Mouse (Mus musculus) liver, embryonic 14.5 days (tissue): ENCODE measurements around the gene Chst15. TPM values are rescaled to one million over a fixed set of nuclear protein-coding genes. Genes with fewer than 3 reads are reported as not detected.

Experiments
- ATAC-seq: fragments of 200-750 bp; cut with Nextera tagmentation; 2 replicates; pipeline ENCODE4 v1.8.0; 2017; ENCODE audit warnings: moderate number of reproducible peaks, mild to moderate bottlenecking, moderate library complexity; ENCODE audit not compliant: insufficient read depth
- DNase-seq, 3 experiments: peaks; one replicate each; pipeline ENCODE4 v3.0.0-alpha.2; 2012 to 2013; ENCODE audit warnings: low read depth in 3 of 3, low spot score in 3 of 3
- H3K27ac ChIP-seq: fragments of 300-500 bp; sonication (generic); 2 replicates; pipeline ENCODE4 v1.5.1; 2014; ENCODE audit warnings: moderate library complexity, mild to moderate bottlenecking, control low read depth, inconsistent platforms
- H3K27me3 ChIP-seq: fragments of 300-500 bp; sonication (generic); 2 replicates; pipeline ENCODE4 v1.6.1; 2014; ENCODE audit warnings: mild to moderate bottlenecking, low read length, moderate library complexity; ENCODE audit not compliant: control insufficient read depth, insufficient read depth
- H3K36me3 ChIP-seq: fragments of 300-500 bp; sonication (generic); replicated peaks from 2 replicates; pipeline ENCODE4 v1.6.1; 2014; ENCODE audit warnings: low read depth; ENCODE audit not compliant: control insufficient read depth, insufficient read depth
- H3K4me1 ChIP-seq, 2 experiments: fragments of 200-500 bp in 1 of 2; fragments of 300-500 bp in 1 of 2; sonication (generic) in 1 of 2; replicated peaks; 2 replicates each; pipeline ENCODE4 v1.6.1; 2012 to 2014; ENCODE audit warnings: antibody characterized with exemption in 1 of 2, inconsistent platforms in 1 of 2, low read length in 1 of 2; ENCODE audit not compliant: control insufficient read depth in 2 of 2, insufficient read depth in 2 of 2
- H3K4me2 ChIP-seq: fragments of 300-500 bp; sonication (generic); 2 replicates; pipeline ENCODE4 v1.6.1; 2014; ENCODE audit warnings: low read depth, mild to moderate bottlenecking, control low read depth, moderate library complexity
- H3K4me3 ChIP-seq, 2 experiments: fragments of 200-500 bp in 1 of 2; fragments of 300-500 bp in 1 of 2; sonication (generic) in 1 of 2; 2 replicates each; pipeline ENCODE4 v1.5.1; 2012 to 2014; ENCODE audit warnings: low read depth in 2 of 2, low read length in 2 of 2, mild to moderate bottlenecking in 2 of 2, control low read depth in 1 of 2, inconsistent platforms in 1 of 2, moderate library complexity in 1 of 2; ENCODE audit not compliant: insufficient read depth in 1 of 2
- H3K9ac ChIP-seq: fragments of 300-500 bp; sonication (generic); replicated peaks from 2 replicates; pipeline ENCODE4 v1.6.1; 2014; ENCODE audit warnings: mild to moderate bottlenecking, control low read depth, moderate library complexity
- H3K9me3 ChIP-seq: fragments of 300-500 bp; sonication (generic); 2 replicates; pipeline ENCODE4 v1.6.1; 2016; ENCODE audit warnings: low read length, mixed read lengths; ENCODE audit not compliant: control insufficient read depth
- CTCF ChIP-seq: IDR thresholded peaks from 2 replicates; pipeline ENCODE4 v1.5.1; 2016; ENCODE audit warnings: antibody characterized with exemption, low read depth, control low read depth
- EP300 ChIP-seq: IDR thresholded peaks from 2 replicates; pipeline ENCODE4 v1.6.1; 2016; ENCODE audit warnings: antibody characterized with exemption, low read depth
- WGBS: fragments of 180-500 bp; shearing (Covaris S2); extraction: QIAGEN DNeasy Blood & Tissue Kit; methylation state at CpG from one replicate; pipeline ENCODE4 v1.1.7; 2014; ENCODE audit not compliant: insufficient replicate concordance; 5-methylcytosine and 5-hydroxymethylcytosine counted together
- polyA plus RNA-seq, 2 experiments: library from polyadenylated mRNA; depleted of rRNA in 1 of 2; stranded (reverse) in 1 of 2; unstranded in 1 of 2; fragments of >200 nt; fragmentation: Nextera tagmentation in 1 of 2; extraction: Ambion mirVana in 1 of 2; gene quantifications; 2 replicates each; pipeline versions ENCODE4 v1.2.1 to v1.2.3; 2012 to 2014

The Chst15 gene
- polyA plus RNA-seq, 2 experiments = 2.4 to 2.6 TPM

- H3K4me1 ChIP-seq = peaks cover 0 to 21% of the 10 kb centered on the region in 2 experiments; a peak in 3 of 4 replicates
- no peak overlapping the region for H3K27ac ChIP-seq
- H3K9ac ChIP-seq = no peak overlapping the region
- no peaks in the 10 kb centered on the region for H3K36me3 ChIP-seq
- DNase-seq = no peak
- no peaks in the 10 kb centered on the region for H3K27me3 ChIP-seq
- no peak for ATAC-seq
- TF ChIP-seq EP300 (no peak), CTCF (no peak)
- H3K9me3 ChIP-seq = no peaks in the 10 kb centered on the region
- no peak overlapping the region for H3K4me2 ChIP-seq
- 43% methylated on average over 6 of the region's 6 CpGs for WGBS
- no peak overlapping the region for H3K4me3 ChIP-seq
These were observed 38.7 kb upstream of the Chst15 start for GRCm38 (mm10) chr7:132355767-132356166.

- 57% methylated on average over 6 of the region's 6 CpGs for WGBS
- ATAC-seq = no peak
These were observed 32.1 kb upstream of the Chst15 start for GRCm38 (mm10) chr7:132349075-132349572.

GRCm38 (mm10) chr7:132347273-132348045 lies 30.4 kb upstream of the Chst15 start:
- WGBS = 35% methylated on average over 9 of the region's 9 CpGs
- ATAC-seq = no peak

More at GRCm38 (mm10) chr7:132349075-132349572, 32.1 kb upstream of the Chst15 start:
- H3K4me2 ChIP-seq = no peak overlapping the region
- H3K4me1 ChIP-seq = 0 out of 4 replicates have a peak, but pooled peaks cover 0 to 3% of the 10 kb centered on the region in 2 experiments
- no peak overlapping the region for H3K4me3 ChIP-seq
- no peak overlapping the region for H3K9ac ChIP-seq
- no peaks in the 10 kb centered on the region for H3K27me3 ChIP-seq
- no peaks in the 10 kb centered on the region for H3K9me3 ChIP-seq
- no peaks in the 10 kb centered on the region for H3K36me3 ChIP-seq
- TF ChIP-seq EP300 (no peak), CTCF (no peak)
- DNase-seq = no peak
- no peak overlapping the region for H3K27ac ChIP-seq

GRCm38 (mm10) chr7:132345526-132346070 lies 28.6 kb upstream of the Chst15 start:
- Histone ChIP-seq H3K4me3 (no peak overlapping the region), H3K4me2 (no peak overlapping the region), H3K9ac (no peak overlapping the region), H3K36me3 (no peaks in the 10 kb centered on the region), H3K9me3 (no peaks in the 10 kb centered on the region), H3K27me3 (no peaks in the 10 kb centered on the region), H3K27ac (no peak overlapping the region), H3K4me1 (peaks cover 0 to 3% of the 10 kb centered on the region in 2 experiments; a peak in 1 of 4 replicates)
- TF ChIP-seq EP300 (no peak), CTCF (no peak)
- 61% methylated on average over 5 of the region's 5 CpGs for WGBS
- no peak for DNase-seq
- ATAC-seq = no peak

More at GRCm38 (mm10) chr7:132347273-132348045, 30.4 kb upstream of the Chst15 start:
- no peak for DNase-seq
- no peak overlapping the region for H3K4me3 ChIP-seq
- no peaks in the 10 kb centered on the region for H3K9me3 ChIP-seq
- TF ChIP-seq CTCF = no peak
- no peak for TF ChIP-seq EP300
- H3K36me3 ChIP-seq = no peaks in the 10 kb centered on the region
- no peaks in the 10 kb centered on the region for H3K27me3 ChIP-seq
- H3K4me1 ChIP-seq = peaks cover 0 to 3% of the 10 kb centered on the region in 2 experiments; a peak in 1 of 4 replicates
- no peak overlapping the region for H3K27ac ChIP-seq
- H3K9ac ChIP-seq = no peak overlapping the region
- H3K4me2 ChIP-seq = no peak overlapping the region

GRCm38 (mm10) chr7:132344606-132345005 lies 27.6 kb upstream of the Chst15 start:
- Histone ChIP-seq H3K9me3 (no peaks in the 10 kb centered on the region), H3K27me3 (no peaks in the 10 kb centered on the region), H3K27ac (no peak overlapping the region), H3K9ac (no peak overlapping the region), H3K4me2 (no peak overlapping the region), H3K4me3 (no peak overlapping the region), H3K4me1 (peaks cover 0 to 3% of the 10 kb centered on the region in 2 experiments; a peak in 1 of 4 replicates), H3K36me3 (no peaks in the 10 kb centered on the region)
- 42% methylated on average over 4 of the region's 4 CpGs for WGBS
- TF ChIP-seq CTCF (no peak), EP300 (no peak)
- ATAC-seq = no peak
- DNase-seq = no peak
